8 mouse cellular contexts compared by ENCODE assay signal in the genomic region with DNA sequence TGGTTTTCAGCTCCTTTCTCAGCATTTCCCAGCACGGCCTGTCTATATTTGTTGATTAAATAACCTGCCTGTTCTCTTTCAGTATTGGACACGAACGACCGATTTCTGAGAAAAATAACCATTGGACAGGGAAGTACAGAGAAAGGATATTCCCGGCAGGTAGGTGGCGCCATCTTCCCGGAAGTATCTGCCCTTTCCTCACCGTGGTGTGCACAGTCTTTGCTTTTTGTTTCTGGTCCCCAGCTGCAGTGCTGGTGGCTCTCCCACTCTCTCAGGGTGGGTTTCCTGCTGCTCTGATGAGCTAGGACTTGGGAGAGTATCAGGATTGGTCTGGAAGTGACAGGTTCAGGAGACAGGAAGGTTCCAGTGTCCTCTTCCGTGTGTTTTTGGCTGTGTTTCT.
A peak's percentile ranks its signal among the peaks of the same experiment; 100 is the strongest.
DNase-seq lines count a peak whose midpoint lies in the region; ATAC-seq and TF ChIP-seq lines count a peak whose summit lies in the region.

No protein-coding gene starts in this region.

- peaks cover 1% of the 10 kb centered on the region; the same call in 1 of the 2 replicates for H3K4me1 ChIP-seq in heart, adult 2 months (ENCODE audit: control insufficient read depth, insufficient read depth, low read length)
- 0 out of 2 replicates have a peak, but pooled peaks cover 3% of the 10 kb centered on the region for H3K4me1 ChIP-seq in heart, embryonic 12.5 days (replicated peaks)
- peaks cover 4% of the 10 kb centered on the region for H3K4me1 ChIP-seq in thymus, adult 2 months (replicated peaks; ENCODE audit: control insufficient read depth, insufficient read depth, low read length)

- H3K36me3 ChIP-seq in heart, adult 2 months (ENCODE audit: control insufficient read depth, insufficient read depth, low read length), result no peaks in the 10 kb centered on the region
- H3K36me3 ChIP-seq in heart, embryonic 12.5 days, result peaks cover 30% of the 10 kb centered on the region
- H3K36me3 ChIP-seq in thymus, adult 2 months (ENCODE audit: control insufficient read depth, insufficient read depth, low read length), result no peaks in the 10 kb centered on the region

- H3K9ac ChIP-seq in heart, adult 2 months (ENCODE audit: low read depth, low read length), result no peak overlapping the region
- H3K9ac ChIP-seq in heart, embryonic 12.5 days, result no peak overlapping the region

- TF ChIP-seq POLR2A in heart, adult 2 months (IDR thresholded peaks at IDR 0.05; ENCODE audit: insufficient read depth, low read depth, low read length), result no peak
- TF ChIP-seq POLR2A in thymus, adult 2 months (IDR thresholded peaks at IDR 0.05; ENCODE audit: control insufficient read depth, extremely low read depth, insufficient read depth, low read length, poor library complexity), result no peak

- TF ChIP-seq EP300 in heart, adult 2 months (IDR thresholded peaks at IDR 0.05; ENCODE audit: insufficient read depth, low read depth, low read length), result peak; percentile 70; the same call in 1 of the 2 replicates

- DNase-seq in heart, adult 2 months, result peak; percentile 54 to 72
- peak; percentile 4 for DNase-seq in c-Kit-positive CD71-positive TER-119-negative erythroid progenitor cells, embryonic 14.5 days (ENCODE audit: low read depth)
- DNase-seq in frontal cortex, postnatal 25 days (ENCODE audit: low spot score in 2 of 2), result peak; percentile 22 to 27
- peak; percentile 24 to 49 for DNase-seq in layer of hippocampus, adult 2 months (ENCODE audit: low spot score in 2 of 2)
- peak; percentile 46 for DNase-seq in thymus, adult 2 months

- H3K4me3 ChIP-seq in heart, adult 2 months, result no peak overlapping the region
- H3K4me3 ChIP-seq in heart, embryonic 12.5 days, result no peak overlapping the region
- H3K4me3 ChIP-seq in layer of hippocampus, adult 2 months, result no peak overlapping the region
- H3K4me3 ChIP-seq in thymus, adult 2 months (ENCODE audit: control insufficient read depth, insufficient read depth, low read length), result no peak overlapping the region

- H3K4me2 ChIP-seq in heart, embryonic 12.5 days, result no peak overlapping the region

- TF ChIP-seq CTCF in heart, adult 2 months (IDR thresholded peaks at IDR 0.05), result peak; percentile 76
- peak; percentile 77 for TF ChIP-seq CTCF in layer of hippocampus, adult 2 months (conservative IDR thresholded peaks at IDR 0.05)
- TF ChIP-seq CTCF in thymus, adult 2 months (IDR thresholded peaks at IDR 0.05; ENCODE audit: borderline replicate concordance, control insufficient read depth, extremely low read depth, insufficient read depth, low read length, poor library complexity), result no peak; the same call in 1 of the 2 replicates

- ATAC-seq in heart, embryonic 12.5 days (ENCODE audit: insufficient number of reproducible peaks, low FRiP score), result no peak
- ATAC-seq in CD4-positive, CD25-positive, alpha-beta regulatory T cell, adult 4 months, result peak; percentile 56
- ATAC-seq in megakaryocyte progenitor cell, adult 5-6 weeks (replicated peaks; ENCODE audit: poor library complexity), result peak; percentile 77

- H3K27me3 ChIP-seq in heart, adult 2 months (ENCODE audit: control insufficient read depth, insufficient read depth, low read length), result no peaks in the 10 kb centered on the region
- H3K27me3 ChIP-seq in heart, embryonic 12.5 days (replicated peaks), result no peaks in the 10 kb centered on the region
- H3K27me3 ChIP-seq in thymus, adult 2 months (ENCODE audit: control insufficient read depth, insufficient read depth, low read length), result no peaks in the 10 kb centered on the region

- no peaks in the 10 kb centered on the region for H3K79me2 ChIP-seq in heart, adult 2 months (replicated peaks; ENCODE audit: control insufficient read depth, insufficient read depth, low read length)

- intact Hi-C loops in heart, adult 2 months (cut with DNase I), result loop anchor here (2.0 kb wide), 1 partner anchor 293 kb away; no protein-coding TSS in a partner anchor

- no peaks in the 10 kb centered on the region for H3K9me3 ChIP-seq in heart, embryonic 12.5 days (replicated peaks)

- 37% methylated on average over 9 of the region's 9 CpGs for WGBS in heart, adult 2 months
- WGBS in heart, embryonic 12.5 days, result 77% methylated on average over 9 of the region's 9 CpGs
- WGBS in thymus, adult 2 months, result 80% methylated on average over 9 of the region's 9 CpGs

- no peak overlapping the region; the same call in 1 of the 2 replicates for H3K27ac ChIP-seq in heart, adult 2 months
- no peak overlapping the region for H3K27ac ChIP-seq in heart, embryonic 12.5 days (ENCODE audit: poor library complexity, severe bottlenecking)
- H3K27ac ChIP-seq in layer of hippocampus, adult 2 months, result no peak overlapping the region
- no peak overlapping the region for H3K27ac ChIP-seq in thymus, adult 2 months (ENCODE audit: control insufficient read depth, insufficient read depth, low read length)

Comparison
In these comparisons a context has a peak if more than half of its experiments do, and no peak if none do; other contexts are left out.
1. DNase-seq: peak in every context shown above with its lines; median percentile 63 in heart, adult 2 months; 46 in thymus, adult 2 months; 36 in layer of hippocampus, adult 2 months; 24 in frontal cortex, postnatal 25 days; 4 in c-Kit-positive CD71-positive TER-119-negative erythroid progenitor cells, embryonic 14.5 days.